Mouse (Mus musculus): ENCODE measurements around the gene Lrrc37a. TPM values are rescaled to one million over a fixed set of nuclear protein-coding genes. Genes with fewer than 3 reads are reported as not detected.
"Not testable (repeated sequence)": the region's sequence is repeated elsewhere in the genome, so short reads cannot be mapped to it uniquely, and the experiment has no call there.

Gene Lrrc37a
- not detected in 2 replicates for polyA plus RNA-seq (2012; ENCODE audit: insufficient read depth, insufficient read length, low replicate concordance, missing spikeins)

DNA sequence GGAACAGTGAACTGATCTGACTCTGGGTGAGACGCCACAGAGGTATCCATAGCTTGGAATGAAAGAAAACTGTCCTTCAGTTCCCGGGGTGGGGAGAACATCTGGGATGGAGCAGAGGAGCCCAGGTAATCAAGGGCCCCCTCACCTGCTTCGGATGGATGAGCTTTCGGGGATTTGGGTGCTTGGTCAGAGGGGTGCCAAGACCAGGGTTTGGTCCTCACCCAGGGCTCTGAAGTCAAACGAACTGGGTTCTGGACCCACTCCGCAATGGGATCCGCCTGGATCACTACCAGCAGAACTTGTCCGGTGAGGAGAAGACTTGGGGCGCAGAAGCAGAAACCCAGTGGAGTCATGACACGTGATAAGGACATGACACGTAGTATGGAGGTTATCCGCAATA is at the start of gene Lrrc37a:
Lrrc37a (minus strand) TSS at position 101 of the 400 bp plus-strand sequence.
- H3K4me3 ChIP-seq (ENCODE audit: insufficient read depth, low read depth, low read length), result no peak within 1 kb of the TSS
- TF ChIP-seq CTCF (IDR thresholded peaks at IDR 0.05; ENCODE audit: insufficient read depth, low read depth, low read length), result no peak
- no peak for TF ChIP-seq POLR2A (IDR thresholded peaks at IDR 0.05; ENCODE audit: insufficient read depth, low read depth, low read length)
- WGBS, result 90% methylated on average over 12 of the region's 12 CpGs
- no peaks in the 10 kb centered on the region for H3K4me1 ChIP-seq (ENCODE audit: control insufficient read depth, insufficient read depth, low read length)
- H3K27ac ChIP-seq (ENCODE audit: insufficient read depth, low read depth, low read length), result no peak within 1 kb of the TSS

DNA sequence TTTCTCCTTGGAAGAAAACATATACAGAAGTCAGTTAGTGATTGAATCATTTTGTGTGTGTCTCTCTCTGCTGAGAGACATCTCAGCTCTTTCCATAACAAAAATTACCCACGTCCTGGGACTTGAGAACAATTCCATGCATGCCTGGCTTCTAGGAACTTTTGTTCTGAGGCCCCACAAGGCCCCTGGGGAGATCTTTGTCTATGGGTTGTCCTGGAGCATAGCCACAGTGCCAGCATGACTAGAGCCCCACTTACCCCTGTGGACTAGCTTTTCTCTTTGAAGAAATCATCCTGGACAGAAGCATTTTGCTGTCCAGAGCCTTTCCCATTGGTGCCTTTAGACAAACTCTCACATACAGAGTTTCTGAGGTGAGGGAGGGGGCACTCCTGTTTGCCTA is 30.6 kb upstream of the Lrrc37a start:
- WGBS, result 34% methylated on average over 1 of the region's 1 CpGs

DNA sequence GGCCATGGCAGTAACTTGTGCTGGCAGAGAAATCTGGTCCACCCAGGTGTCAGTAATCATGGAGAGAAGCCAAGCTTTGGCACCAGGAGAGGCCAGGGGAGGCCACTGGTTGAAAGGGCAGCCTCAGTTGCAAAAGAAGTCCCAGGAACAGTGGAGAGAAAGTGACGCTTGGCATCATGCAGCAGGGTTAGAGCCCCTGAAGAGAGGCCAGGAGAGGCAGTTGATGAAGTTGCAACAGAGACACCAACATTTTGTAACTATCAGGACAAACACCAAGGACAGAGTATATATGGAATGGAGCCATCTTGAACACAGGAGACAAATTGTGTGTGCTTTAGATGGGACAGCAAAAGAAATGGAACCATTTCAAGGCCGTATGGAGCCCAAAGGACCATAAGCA is 7.7 kb upstream of the Lrrc37a start:
- no peak overlapping the region for H3K27ac ChIP-seq (ENCODE audit: insufficient read depth, low read depth, low read length)
- H3K4me1 ChIP-seq (ENCODE audit: control insufficient read depth, insufficient read depth, low read length), result no peaks in the 10 kb centered on the region
- WGBS, result 80% methylated on average over 2 of the region's 2 CpGs
- no peak overlapping the region for H3K4me3 ChIP-seq (ENCODE audit: insufficient read depth, low read depth, low read length)
- TF ChIP-seq CTCF (IDR thresholded peaks at IDR 0.05; ENCODE audit: insufficient read depth, low read depth, low read length) (no peak), POLR2A (IDR thresholded peaks at IDR 0.05; ENCODE audit: insufficient read depth, low read depth, low read length) (no peak)

More for the DNA sequence above, 30.6 kb upstream of the Lrrc37a start:
- H3K27ac ChIP-seq (ENCODE audit: insufficient read depth, low read depth, low read length); H3K4me3 ChIP-seq (ENCODE audit: insufficient read depth, low read depth, low read length); H3K4me1 ChIP-seq (ENCODE audit: control insufficient read depth, insufficient read depth, low read length): not testable (repeated sequence)

DNA sequence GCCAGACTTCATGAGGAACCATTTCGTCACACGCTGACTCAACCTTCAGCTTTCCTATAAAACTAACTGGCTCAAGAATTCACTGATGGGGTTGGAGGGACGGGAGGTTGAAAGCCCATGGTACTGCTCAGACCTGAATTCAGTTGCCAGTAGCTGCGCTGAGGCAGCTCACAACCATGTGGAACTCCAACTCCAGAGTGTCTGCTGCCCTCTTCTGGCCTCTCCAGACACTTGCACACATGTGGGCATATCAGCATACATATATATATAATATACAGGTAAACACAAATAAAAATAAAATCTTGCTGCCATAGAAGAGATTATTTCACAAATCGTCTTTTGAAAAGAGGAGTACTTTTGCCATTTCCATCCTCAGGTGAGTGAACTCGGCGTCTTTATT is 40.0 kb downstream of the Lrrc37a start:
- no peaks in the 10 kb centered on the region for H3K4me1 ChIP-seq (ENCODE audit: control insufficient read depth, insufficient read depth, low read length)
- TF ChIP-seq CTCF (IDR thresholded peaks at IDR 0.05; ENCODE audit: insufficient read depth, low read depth, low read length), result no peak
- TF ChIP-seq POLR2A (IDR thresholded peaks at IDR 0.05; ENCODE audit: insufficient read depth, low read depth, low read length), result no peak
- H3K27ac ChIP-seq (ENCODE audit: insufficient read depth, low read depth, low read length), result no peak overlapping the region
- 80% methylated on average over 7 of the region's 7 CpGs for WGBS
- no peak overlapping the region for H3K4me3 ChIP-seq (ENCODE audit: insufficient read depth, low read depth, low read length)

DNA sequence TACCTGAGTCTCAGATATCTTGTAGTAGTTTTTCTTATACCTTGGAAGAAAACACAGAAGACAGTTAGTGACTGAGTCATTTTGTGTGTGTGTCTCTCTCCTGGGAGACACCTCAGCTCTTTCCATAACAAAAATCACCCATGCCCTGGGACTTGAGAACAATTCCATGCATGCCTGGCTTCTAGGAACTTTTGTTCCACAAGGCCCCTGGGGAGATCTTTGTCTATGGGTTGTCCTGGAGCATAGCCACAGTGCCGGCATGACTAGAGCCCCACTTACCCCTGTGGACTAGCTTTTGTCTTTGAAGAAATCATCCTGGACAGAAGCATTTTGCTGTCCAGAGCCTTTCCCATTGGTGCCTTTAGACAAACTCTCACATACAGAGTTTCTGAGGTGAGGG is 53.3 kb downstream of the Lrrc37a start:
- not testable (repeated sequence) for H3K4me3 ChIP-seq (ENCODE audit: insufficient read depth, low read depth, low read length); H3K4me1 ChIP-seq (ENCODE audit: control insufficient read depth, insufficient read depth, low read length); H3K27ac ChIP-seq (ENCODE audit: insufficient read depth, low read depth, low read length)
- WGBS, result 59% methylated on average over 1 of the region's 1 CpGs

DNA sequence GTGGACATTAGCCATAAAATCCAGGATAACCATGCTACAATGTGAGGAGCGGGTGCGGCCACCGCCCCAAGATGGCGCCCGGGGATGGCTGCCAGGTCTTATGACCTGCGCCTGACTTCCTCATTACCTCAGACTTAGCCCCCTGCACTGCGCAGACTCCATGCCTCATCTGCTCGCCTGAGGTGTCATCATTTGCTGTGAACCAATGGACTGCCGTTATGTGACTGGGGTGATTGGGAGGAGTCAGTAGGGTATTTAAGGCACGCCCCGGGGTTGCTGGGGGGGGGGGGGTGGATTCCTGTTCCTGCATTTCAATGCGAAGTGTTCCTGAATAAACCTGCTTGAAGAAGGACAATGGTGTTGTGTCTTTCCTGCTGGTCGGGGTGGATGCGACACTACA is 54.7 kb downstream of the Lrrc37a start:
- not testable (repeated sequence) for H3K4me3 ChIP-seq (ENCODE audit: insufficient read depth, low read depth, low read length); H3K27ac ChIP-seq (ENCODE audit: insufficient read depth, low read depth, low read length); H3K4me1 ChIP-seq (ENCODE audit: control insufficient read depth, insufficient read depth, low read length)
- 94% methylated on average over 14 of the region's 14 CpGs for WGBS

DNA sequence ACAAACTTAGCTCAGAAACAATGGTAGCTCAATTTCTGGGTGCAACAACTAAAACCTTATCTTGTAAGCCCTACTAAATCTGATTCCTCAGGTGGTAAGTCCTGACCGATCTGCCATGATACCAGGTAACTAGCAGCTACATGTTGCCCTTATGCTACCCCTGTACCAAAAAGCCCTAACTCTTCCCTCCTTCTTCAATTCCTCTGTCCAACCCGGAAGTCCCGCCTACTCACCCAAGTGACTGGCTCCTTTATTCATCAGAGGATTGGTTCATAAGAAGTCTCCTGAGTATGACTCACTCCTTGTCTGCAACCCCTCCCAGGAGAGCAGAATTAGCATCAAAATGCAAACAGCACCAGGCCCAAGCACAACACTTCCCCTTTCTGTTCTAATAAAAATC is 60.7 kb downstream of the Lrrc37a start:
- WGBS, result 95% methylated on average over 3 of the region's 3 CpGs

DNA sequence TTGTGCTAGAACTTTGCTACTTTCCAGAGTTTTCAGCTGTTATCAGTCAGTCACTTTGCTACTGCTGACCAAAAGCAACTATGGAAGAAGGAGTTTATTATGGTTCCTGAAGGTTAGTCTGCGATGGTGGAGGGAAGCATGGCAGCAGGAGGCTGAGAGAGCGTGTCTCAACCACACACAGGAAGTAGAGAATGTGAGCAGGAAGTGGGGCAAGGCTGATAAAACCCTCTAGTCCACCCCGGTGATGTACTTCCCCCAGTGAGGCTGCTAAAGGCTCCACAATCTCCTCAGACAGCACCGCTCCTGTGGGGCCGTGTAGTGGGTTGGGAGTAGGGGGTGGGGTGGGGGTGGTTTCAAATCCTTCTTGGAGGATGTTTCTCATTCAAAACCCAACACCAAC is 68.1 kb downstream of the Lrrc37a start:
- no peak overlapping the region for H3K4me3 ChIP-seq (ENCODE audit: insufficient read depth, low read depth, low read length)
- H3K27ac ChIP-seq (ENCODE audit: insufficient read depth, low read depth, low read length), result no peak overlapping the region
- WGBS, result 84% methylated on average over 5 of the region's 5 CpGs
- TF ChIP-seq POLR2A (IDR thresholded peaks at IDR 0.05; ENCODE audit: insufficient read depth, low read depth, low read length) (no peak), CTCF (IDR thresholded peaks at IDR 0.05; ENCODE audit: insufficient read depth, low read depth, low read length) (no peak)
- no peaks in the 10 kb centered on the region for H3K4me1 ChIP-seq (ENCODE audit: control insufficient read depth, insufficient read depth, low read length)

More for the DNA sequence above, 60.7 kb downstream of the Lrrc37a start:
- H3K27ac ChIP-seq (ENCODE audit: insufficient read depth, low read depth, low read length), result no peak overlapping the region
- H3K4me3 ChIP-seq (ENCODE audit: insufficient read depth, low read depth, low read length), result no peak overlapping the region
- H3K4me1 ChIP-seq (ENCODE audit: control insufficient read depth, insufficient read depth, low read length), result no peaks in the 10 kb centered on the region
- TF ChIP-seq POLR2A (IDR thresholded peaks at IDR 0.05; ENCODE audit: insufficient read depth, low read depth, low read length), result no peak
- TF ChIP-seq CTCF (IDR thresholded peaks at IDR 0.05; ENCODE audit: insufficient read depth, low read depth, low read length), result no peak

DNA sequence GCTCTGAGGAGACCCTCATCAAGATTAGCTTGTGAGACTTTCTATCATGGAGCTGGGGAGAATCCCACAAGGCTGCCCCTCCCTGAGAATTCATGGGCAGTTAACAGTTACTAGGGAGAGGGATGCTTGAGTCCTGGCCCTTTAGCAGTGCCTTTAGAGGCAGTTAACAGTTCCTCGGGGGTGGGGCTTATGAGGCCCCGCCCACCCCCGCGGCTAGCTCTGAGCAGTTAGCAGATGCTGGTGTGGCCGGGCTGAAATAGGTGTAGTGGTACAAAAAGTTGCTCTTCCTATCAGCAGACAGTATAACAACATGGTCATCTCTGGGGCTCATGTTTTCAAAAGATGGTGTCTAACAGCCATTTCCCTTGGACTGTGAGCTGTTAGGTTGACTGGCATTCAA is 79.4 kb downstream of the Lrrc37a start:
- TF ChIP-seq CTCF (IDR thresholded peaks at IDR 0.05; ENCODE audit: insufficient read depth, low read depth, low read length) (no peak), POLR2A (IDR thresholded peaks at IDR 0.05; ENCODE audit: insufficient read depth, low read depth, low read length) (no peak)
- WGBS, result 31% methylated on average over 5 of the region's 5 CpGs
- Histone ChIP-seq H3K4me3 (ENCODE audit: insufficient read depth, low read depth, low read length) (no peak overlapping the region), H3K4me1 (ENCODE audit: control insufficient read depth, insufficient read depth, low read length) (no peaks in the 10 kb centered on the region), H3K27ac (ENCODE audit: insufficient read depth, low read depth, low read length) (no peak overlapping the region)

DNA sequence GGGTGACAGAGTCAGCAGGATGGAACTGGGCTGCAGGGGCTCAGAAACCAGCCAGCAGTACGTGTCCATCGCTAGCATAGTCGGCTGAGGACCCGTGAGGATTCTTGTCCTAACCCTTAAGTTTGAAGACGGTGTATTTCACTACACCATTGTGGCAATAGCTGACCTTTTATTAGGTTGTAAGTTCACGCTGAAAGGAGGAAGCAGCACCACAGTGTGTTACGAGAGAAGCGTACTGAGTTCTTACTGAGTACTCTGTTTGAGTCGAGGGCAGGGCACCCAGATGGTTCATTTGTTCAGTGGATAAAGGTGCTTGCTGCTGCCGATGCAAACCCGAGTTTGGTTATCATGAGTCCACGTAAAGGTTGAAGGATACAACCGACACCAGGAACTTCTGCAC is 84.7 kb downstream of the Lrrc37a start:
- H3K27ac ChIP-seq (ENCODE audit: insufficient read depth, low read depth, low read length), result no peak overlapping the region
- no peak for TF ChIP-seq CTCF (IDR thresholded peaks at IDR 0.05; ENCODE audit: insufficient read depth, low read depth, low read length)
- TF ChIP-seq POLR2A (IDR thresholded peaks at IDR 0.05; ENCODE audit: insufficient read depth, low read depth, low read length), result no peak
- WGBS, result 86% methylated on average over 13 of the region's 13 CpGs

More for the DNA sequence above, 84.7 kb downstream of the Lrrc37a start:
- Histone ChIP-seq H3K4me3 (ENCODE audit: insufficient read depth, low read depth, low read length) (no peak overlapping the region), H3K4me1 (ENCODE audit: control insufficient read depth, insufficient read depth, low read length) (no peaks in the 10 kb centered on the region)

Measured in olfactory bulb, adult 2 months (tissue).